Mouse (Mus musculus): ENCODE results near the gene Plekhb2.
A peak's percentile ranks its signal among the peaks of the same experiment; 100 is the strongest.

Gene Plekhb2

GRCm38 (mm10) chr1:34849745-34850342 lies at the start of gene Plekhb2:
TSS of gene Plekhb2 (plus strand) at chr1:34849976.
- peak; percentile 71 for DNase-seq (ENCODE audit: low read depth)

DNA sequence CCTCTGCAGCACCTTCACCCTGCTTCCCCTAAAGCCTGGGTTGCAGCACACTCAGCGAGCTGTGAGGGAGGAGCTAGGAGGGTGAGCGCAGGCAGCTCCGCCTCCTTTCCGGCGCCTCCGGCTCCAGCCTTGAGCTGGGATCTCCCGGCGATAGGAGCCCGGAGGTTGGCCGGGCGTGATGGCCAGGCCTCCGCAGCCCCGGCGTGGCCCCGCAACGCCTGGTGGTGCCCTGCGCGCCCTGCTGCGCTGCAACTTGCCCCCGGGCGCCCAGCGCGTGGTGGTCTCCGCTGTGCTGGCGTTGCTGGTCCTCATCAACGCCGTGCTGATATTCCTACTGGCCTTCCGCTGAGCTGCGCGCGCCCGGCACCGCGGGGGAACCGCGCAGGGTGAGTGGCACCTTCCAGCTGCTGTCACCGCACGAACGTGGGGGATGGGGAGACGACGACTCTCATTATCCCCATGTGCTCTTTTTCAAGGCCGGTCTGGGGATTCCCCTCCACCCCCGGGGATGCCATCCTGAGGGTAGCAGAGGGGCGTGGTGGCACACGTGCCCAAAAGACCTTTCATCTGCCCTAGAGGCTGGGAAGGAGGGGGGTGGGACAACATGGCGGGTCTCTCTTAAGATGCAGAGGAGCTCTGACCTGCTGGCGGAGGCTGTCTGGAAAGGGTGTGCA lies 48.0 kb upstream of the Plekhb2 start:
- DNase-seq (ENCODE audit: low read depth), result peak; percentile 46

GRCm38 (mm10) chr1:34802290-34802642 lies 47.5 kb upstream of the Plekhb2 start:
- DNase-seq (ENCODE audit: low read depth), result peak; percentile 15

DNA sequence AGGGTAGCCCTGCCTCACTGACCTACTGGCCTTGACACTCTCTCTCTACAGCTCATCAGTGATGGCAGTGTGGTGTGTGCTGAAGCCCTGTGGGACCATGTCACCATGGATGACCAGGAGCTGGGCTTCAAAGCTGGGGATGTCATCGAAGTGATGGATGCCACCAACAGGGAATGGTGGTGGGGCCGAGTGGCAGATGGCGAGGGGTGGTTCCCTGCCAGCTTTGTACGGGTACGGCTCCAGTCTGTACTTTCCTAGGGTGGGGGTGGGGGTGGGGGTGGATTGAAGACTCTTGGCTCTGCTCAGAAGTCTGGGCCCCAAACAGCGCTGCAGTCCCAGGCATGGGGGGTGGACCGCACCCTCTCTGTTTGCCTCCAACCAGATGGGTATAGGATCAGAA lies 44.9 kb upstream of the Plekhb2 start:
- DNase-seq (ENCODE audit: low read depth), result no peak

- DNase-seq (ENCODE audit: low read depth), result no peak
Observed at GRCm38 (mm10) chr1:34805931-34806520, 43.8 kb upstream of the Plekhb2 start.

DNA sequence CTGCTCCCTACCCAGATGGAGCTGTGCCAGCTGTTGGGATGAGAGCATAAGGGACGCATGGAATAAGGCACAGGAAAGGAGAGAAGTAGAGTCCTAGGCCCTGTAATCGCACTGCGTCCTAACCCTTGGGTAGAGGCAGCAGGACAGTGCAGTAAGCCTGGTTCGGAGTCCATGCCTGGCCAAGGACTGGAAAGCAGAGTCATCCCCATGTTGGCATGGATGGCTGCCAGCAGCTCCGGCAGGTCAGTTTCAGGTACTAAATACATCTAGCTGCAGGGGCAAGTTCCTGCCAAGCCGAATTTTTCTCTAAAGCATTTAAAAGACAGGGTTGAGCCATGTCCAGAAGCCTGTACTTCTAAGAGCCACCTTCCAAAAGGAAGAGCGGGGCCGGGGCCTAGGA lies 41.3 kb upstream of the Plekhb2 start:
- no peak for DNase-seq (ENCODE audit: low read depth)

DNA sequence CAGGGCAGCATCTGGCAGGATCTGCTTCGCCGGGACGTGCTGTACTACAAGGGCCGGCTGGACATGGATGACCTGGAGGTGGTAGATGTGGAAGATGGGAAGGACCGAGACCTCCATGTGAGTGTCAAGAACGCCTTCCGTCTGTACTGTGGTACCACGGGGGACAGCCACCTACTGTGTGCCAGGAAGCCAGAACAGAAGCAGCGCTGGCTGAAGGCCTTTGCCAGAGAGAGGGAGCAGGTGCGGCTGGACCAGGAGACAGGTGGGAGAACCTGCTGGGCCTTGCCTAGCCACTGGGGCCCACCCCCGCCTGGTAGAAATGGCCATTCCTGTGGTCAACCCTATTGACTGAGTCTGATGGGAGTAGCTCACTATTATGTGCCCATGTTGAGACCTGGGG lies 39.5 kb upstream of the Plekhb2 start:
- DNase-seq (ENCODE audit: low read depth), result no peak

DNA sequence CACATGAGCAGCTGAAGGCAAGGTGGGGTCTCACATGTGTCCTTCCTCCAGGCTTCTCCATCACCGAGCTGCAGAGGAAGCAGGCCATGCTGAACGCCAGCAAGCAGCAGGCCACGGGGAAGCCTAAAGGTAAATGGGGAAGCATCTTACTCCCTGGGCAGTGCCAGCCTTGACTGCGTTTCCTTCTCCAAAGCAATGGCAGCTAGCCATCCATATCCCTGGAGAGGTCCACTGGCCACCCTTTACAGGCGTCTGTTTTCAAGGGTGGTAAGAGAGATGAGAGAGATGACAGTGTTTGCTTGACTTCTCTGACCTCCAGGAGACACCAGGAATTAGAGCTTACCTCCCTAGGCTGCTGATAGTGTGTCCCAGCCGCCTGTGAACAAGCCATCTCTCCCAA lies 38.7 kb upstream of the Plekhb2 start:
- DNase-seq (ENCODE audit: low read depth), result no peak

- no peak for DNase-seq (ENCODE audit: low read depth)
Observed at GRCm38 (mm10) chr1:34811581-34811980, 38.2 kb upstream of the Plekhb2 start.

DNA sequence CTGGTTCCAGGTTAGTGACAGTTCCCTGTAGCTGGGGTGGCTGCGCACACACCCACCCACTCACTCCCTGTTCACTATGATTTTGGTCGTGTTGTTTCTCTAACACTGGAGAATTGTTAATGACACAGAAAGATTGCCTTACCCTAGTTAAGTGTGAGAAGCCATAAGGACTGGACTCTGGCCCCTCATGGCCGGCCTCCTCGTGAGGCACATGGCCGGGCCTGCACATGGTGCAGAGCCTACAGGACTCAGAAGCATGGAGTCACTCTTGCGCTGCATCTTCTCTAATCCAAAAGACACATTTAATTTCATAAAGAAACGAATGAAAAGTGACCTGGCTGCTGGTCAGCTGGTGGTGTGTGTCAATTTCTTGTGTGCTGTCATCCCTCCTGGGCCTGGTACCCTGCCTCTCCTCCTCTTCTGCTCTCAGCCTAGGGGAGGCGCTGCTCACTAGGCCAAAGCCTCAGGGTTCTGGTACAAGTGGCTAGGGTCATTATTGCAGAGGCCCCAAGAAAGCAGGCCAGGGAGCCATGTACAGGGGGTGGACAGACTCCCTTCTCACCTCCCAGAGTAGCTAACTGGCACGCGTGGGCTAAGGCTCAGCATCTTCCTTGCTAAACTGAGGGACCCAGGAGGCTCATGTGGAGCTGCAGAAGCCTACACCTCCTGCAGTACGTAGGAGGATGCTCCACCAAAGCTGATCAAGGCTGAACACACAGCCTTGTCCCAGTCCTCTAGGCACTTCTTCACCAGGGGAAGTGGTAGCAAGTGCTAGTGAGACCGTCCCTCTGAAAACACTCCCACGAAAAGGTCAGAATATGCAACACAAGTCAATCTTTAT lies 37.1 kb upstream of the Plekhb2 start:
- no peak for DNase-seq (ENCODE audit: low read depth)

DNA sequence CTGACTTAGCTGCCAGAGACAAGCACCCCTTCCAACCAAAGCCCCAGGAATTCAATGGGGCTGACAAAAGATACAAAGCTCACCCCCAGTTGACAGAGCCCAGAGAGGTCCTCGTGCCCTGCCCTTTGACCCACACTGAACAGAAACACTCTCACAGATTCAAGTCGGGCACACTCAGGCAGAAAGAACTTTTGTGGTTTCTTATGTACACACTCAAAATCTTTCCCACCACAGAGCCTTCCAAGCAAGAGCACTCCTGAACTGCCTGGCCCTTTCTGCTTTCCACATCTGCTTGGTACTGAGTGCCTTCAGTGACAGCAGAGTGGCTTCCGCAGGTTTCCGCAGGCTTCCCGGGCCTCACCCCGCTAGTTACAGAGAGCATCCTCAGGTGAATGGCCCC lies 33.9 kb upstream of the Plekhb2 start:
- DNase-seq (ENCODE audit: low read depth), result no peak

GRCm38 (mm10) chr1:34819225-34819910 lies 30.4 kb upstream of the Plekhb2 start:
- no peak for DNase-seq (ENCODE audit: low read depth)

GRCm38 (mm10) chr1:34821411-34821810 lies 28.4 kb upstream of the Plekhb2 start:
- DNase-seq (ENCODE audit: low read depth), result no peak

- no peak for DNase-seq (ENCODE audit: low read depth)
Observed at GRCm38 (mm10) chr1:34822003-34822402, 27.8 kb upstream of the Plekhb2 start.

GRCm38 (mm10) chr1:34822746-34823145 lies 27.0 kb upstream of the Plekhb2 start:
- DNase-seq (ENCODE audit: low read depth), result no peak

DNA sequence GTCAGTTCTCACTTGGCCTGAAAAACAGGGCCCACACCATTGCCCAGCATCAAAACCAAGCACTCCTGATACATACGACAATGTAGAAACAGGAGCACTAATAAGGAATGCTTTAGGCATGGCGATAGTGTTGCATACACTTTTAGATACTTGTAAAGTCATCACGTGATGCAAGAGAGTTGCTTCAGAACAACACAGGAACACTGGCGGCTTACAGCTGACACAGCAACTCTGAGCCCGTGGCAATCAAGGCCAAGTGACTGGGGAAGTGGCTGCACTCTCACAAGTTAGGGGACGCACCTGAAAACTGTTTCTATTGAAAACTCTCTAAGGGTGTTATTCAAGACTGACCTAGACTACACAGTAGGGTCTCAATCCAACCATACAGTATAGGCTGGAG lies 26.4 kb upstream of the Plekhb2 start:
- no peak for DNase-seq (ENCODE audit: low read depth)

- DNase-seq (ENCODE audit: low read depth), result no peak
Observed at GRCm38 (mm10) chr1:34824208-34824607, 25.6 kb upstream of the Plekhb2 start.

DNA sequence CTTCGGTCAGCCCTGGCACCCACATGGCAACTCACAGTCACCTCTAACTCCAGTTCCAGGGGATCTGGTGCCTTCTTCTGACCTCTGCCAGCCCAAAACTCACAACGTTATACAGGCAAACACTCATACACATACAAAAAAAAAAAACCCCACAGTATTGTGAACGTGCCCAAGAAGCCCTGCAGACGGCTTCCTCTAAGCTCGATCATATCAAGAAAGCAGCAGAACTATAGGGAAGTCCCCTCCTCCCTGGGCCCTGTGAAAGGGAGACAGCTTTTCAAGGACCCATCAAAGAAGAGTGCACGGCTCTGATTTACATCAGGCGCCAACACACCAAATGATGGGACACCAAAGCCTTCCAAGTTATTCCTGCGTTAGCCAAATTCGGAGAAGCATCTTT lies 23.9 kb upstream of the Plekhb2 start:
- DNase-seq (ENCODE audit: low read depth), result no peak

GRCm38 (mm10) chr1:34827900-34828299 lies 21.9 kb upstream of the Plekhb2 start:
- DNase-seq (ENCODE audit: low read depth), result no peak

DNA sequence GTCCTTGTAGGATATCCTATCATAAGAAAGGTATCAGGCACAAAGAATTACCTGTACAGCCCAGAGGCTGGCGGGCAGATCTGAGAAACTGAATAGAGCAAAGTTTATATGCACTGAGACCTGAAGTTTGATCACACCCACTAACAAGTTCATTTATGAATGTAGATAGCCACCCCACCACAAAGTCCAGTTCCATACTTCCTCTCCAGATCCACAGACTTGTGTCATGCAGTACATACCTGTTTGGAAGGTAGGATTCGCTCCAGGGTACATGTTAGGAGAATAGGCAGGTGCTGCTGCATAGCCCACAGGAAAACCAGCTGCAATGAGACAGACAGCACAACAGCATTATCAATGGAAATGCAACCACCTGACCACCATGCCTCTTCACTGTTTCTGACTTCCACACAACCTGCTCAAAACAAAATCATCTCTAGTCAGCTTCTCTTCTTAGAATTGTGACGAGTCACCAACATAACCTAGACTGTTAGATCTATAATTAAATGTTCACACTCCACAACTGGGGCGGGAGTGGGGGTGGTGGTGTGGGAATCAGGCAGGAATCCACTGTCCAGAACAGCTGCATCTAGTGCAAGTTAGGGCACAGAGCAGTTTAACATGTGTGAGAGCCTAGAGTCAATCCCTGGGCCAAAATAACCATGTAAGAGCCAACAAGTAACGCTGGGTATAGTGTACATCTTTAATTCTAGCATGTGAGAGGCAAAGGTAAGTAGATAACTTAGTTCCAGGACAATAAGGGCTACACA lies 21.1 kb upstream of the Plekhb2 start:
- DNase-seq (ENCODE audit: low read depth), result no peak

- DNase-seq (ENCODE audit: low read depth), result no peak
Observed at GRCm38 (mm10) chr1:34830934-34831333, 18.8 kb upstream of the Plekhb2 start.

All from c-Kit-positive CD71-positive TER-119-negative erythroid progenitor cells, embryonic 14.5 days (primary cell).